Mouse (Mus musculus) testis, postnatal 10 days (tissue): Measurements from ENCODE around the gene Itga11.
A peak's percentile ranks its signal among the peaks of the same experiment; 100 is the strongest.

Experiments
- DNase-seq: peaks from one replicate; pipeline ENCODE4 v3.0.0; 2021; ENCODE audit warnings: low spot score

The Itga11 gene

GRCm38 (mm10) chr9:62684311-62684710 is 6.7 kb downstream of the Itga11 start:
- DNase-seq: no peak

- no peak for DNase-seq
These were observed 12.1 kb downstream of the Itga11 start for GRCm38 (mm10) chr9:62689748-62690147.

- DNase-seq: no peak
These were observed 16.4 kb downstream of the Itga11 start for GRCm38 (mm10) chr9:62694054-62694453.

GRCm38 (mm10) chr9:62695210-62695609 is 17.6 kb downstream of the Itga11 start:
- DNase-seq: no peak

GRCm38 (mm10) chr9:62696799-62697198 is 19.2 kb downstream of the Itga11 start:
- DNase-seq: no peak

GRCm38 (mm10) chr9:62707267-62707666 is 29.6 kb downstream of the Itga11 start:
- no peak for DNase-seq

- no peak for DNase-seq
These were observed 30.2 kb downstream of the Itga11 start for GRCm38 (mm10) chr9:62707870-62708269.

GRCm38 (mm10) chr9:62709983-62710382 is 32.4 kb downstream of the Itga11 start:
- no peak for DNase-seq

GRCm38 (mm10) chr9:62712374-62712773 is 34.7 kb downstream of the Itga11 start:
- no peak for DNase-seq

- no peak for DNase-seq
These were observed 35.4 kb downstream of the Itga11 start for GRCm38 (mm10) chr9:62713040-62713439.

GRCm38 (mm10) chr9:62714336-62714735 is 36.7 kb downstream of the Itga11 start:
- DNase-seq: no peak

GRCm38 (mm10) chr9:62717982-62718381 is 40.4 kb downstream of the Itga11 start:
- DNase-seq: no peak

- DNase-seq: no peak
These were observed 44.2 kb downstream of the Itga11 start for GRCm38 (mm10) chr9:62721791-62722190.

GRCm38 (mm10) chr9:62722716-62723115 is 45.1 kb downstream of the Itga11 start:
- no peak for DNase-seq

- DNase-seq: no peak
These were observed 46.5 kb downstream of the Itga11 start for GRCm38 (mm10) chr9:62724175-62724574.

- no peak for DNase-seq
These were observed 47.6 kb downstream of the Itga11 start for GRCm38 (mm10) chr9:62725247-62725646.

- DNase-seq: peak; percentile 64
These were observed 48.8 kb downstream of the Itga11 start for GRCm38 (mm10) chr9:62726472-62726871.

GRCm38 (mm10) chr9:62744558-62745275 is 67.1 kb downstream of the Itga11 start:
- DNase-seq: peak; percentile 83

- DNase-seq: no peak
These were observed 69.0 kb downstream of the Itga11 start for GRCm38 (mm10) chr9:62746646-62747045.

- peak; percentile 78 for DNase-seq
These were observed 72.0 kb downstream of the Itga11 start for GRCm38 (mm10) chr9:62749666-62750065.

GRCm38 (mm10) chr9:62750381-62750780 is 72.8 kb downstream of the Itga11 start:
- DNase-seq: no peak

GRCm38 (mm10) chr9:62758288-62758687 is 80.7 kb downstream of the Itga11 start:
- DNase-seq: no peak

GRCm38 (mm10) chr9:62759601-62760000 is 82.0 kb downstream of the Itga11 start:
- no peak for DNase-seq

- no peak for DNase-seq
These were observed 85.9 kb downstream of the Itga11 start for GRCm38 (mm10) chr9:62763478-62763877.
